Mouse (Mus musculus) left cerebral cortex, adult 8-10 months (tissue): ENCODE measurements around the gene Abcg2. TPM values are rescaled to one million over a fixed set of nuclear protein-coding genes. Genes with fewer than 3 reads are reported as not detected.

ENCODE experiments used
- total RNA-seq, 4 experiments: library from RNA; stranded (reverse); gene quantifications; 2 replicates each; pipeline ENCODE4 v1.2.4; 2022

Gene Abcg2
- total RNA-seq, 4 experiments from 2014 or later = 18.3 to 27.8 (median 23.4) TPM

Other genes starting within 250 kb of the Abcg2 start
- not detected for gene Vmn1r30, start 141.1 kb upstream of the Abcg2 start, total RNA-seq
- not detected for gene Vmn1r31, start 109.2 kb upstream of the Abcg2 start, total RNA-seq
- 100 to 1,000 TPM; 127 to 260 (median 211) TPM for gene Herc3, start 246.9 kb downstream of the Abcg2 start, total RNA-seq